Mouse (Mus musculus): ENCODE measurements around the gene Ell2. TPM values are rescaled to one million over a fixed set of nuclear protein-coding genes. Genes with fewer than 3 reads are reported as not detected.

Gene Ell2
- polyA plus RNA-seq, 1 experiment from 2014 or later: 1.8 TPM

DNA sequence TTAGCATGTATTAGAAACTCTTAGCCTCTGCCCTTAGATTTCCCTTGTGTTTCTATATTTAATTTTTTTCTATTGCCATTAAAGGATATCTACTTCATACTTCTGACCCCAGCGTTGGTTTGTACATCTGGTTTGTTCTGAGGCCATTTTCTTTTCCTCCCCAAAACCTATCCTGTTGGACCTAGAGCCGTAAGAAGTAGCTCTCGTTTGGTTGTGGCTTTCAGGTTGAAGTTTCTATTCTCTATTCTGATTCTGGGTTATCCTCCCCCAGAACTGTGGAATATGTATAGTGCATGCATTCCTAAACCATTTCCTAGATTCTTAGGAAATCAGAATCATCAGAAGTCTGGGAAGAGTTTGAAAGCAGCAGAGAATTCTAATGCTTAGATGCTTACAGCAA is 34.6 kb downstream of the Ell2 start:
- no peak overlapping the region for H3K4me3 ChIP-seq (ENCODE audit: low read length)
- no peak overlapping the region for H3K4me2 ChIP-seq (ENCODE audit: low read length)
- H3K4me1 ChIP-seq (ENCODE audit: control insufficient read depth, insufficient read depth, low read depth, low read length): no peaks in the 10 kb centered on the region
- H3K9me3 ChIP-seq (ENCODE audit: control insufficient read depth, low read length): no peaks in the 10 kb centered on the region
- ATAC-seq: no peak
- no peaks in the 10 kb centered on the region for H3K36me3 ChIP-seq (ENCODE audit: control insufficient read depth, insufficient read depth, low read length)
- H3K27me3 ChIP-seq (replicated peaks; ENCODE audit: control insufficient read depth, insufficient read depth, low read length): no peaks in the 10 kb centered on the region
- H3K27ac ChIP-seq (ENCODE audit: low read depth, low read length): no peak overlapping the region
- H3K9ac ChIP-seq (ENCODE audit: low read depth, low read length): no peak overlapping the region
- 94% methylated on average over 3 of the region's 3 CpGs for WGBS

DNA sequence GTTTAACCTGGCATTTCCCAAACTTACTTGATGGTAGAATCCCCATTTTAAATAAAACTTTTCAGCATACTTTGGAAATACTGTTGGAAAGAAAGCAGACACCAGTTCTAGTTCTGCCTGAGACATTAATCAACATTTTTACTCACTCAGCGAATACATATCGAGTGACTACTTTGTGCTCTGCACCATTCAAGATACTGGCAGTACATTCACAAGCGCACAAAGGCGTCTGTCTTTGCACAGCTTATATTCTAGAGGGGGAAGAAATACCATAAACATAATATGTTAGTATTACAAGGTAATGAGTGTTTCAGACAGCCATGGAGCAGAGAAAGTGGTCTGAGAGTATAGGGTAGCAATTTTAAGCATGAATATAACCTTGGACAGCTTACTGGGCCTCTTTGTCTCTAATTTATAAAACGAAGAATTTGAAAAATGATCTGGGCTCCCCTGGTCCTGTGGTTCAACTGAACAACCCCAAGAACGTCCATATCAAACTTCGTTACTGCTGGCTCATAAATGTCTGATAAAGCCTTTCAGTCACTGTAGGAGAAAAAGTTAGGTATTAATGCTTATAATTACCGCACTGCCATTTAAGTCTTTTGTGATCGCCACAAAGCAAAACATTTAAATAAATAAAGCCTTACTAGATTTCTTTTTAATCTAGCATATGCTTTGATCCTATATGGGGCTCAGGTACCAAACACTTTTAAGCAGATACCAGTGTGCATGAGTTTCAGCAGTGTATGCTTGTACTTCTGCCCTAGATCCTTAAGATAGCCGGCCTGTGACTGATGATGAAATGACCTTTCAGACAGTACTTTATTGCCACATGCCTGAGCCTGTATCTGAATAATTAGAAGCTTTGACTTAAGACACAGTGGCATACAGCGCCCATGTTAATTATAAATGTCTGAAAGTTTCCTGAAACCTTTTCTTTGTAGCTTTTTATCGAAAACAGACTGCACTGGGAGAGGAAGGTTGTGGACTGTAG is 35.5 kb downstream of the Ell2 start:
- Histone ChIP-seq H3K9ac (ENCODE audit: low read depth, low read length) (no peak overlapping the region), H3K4me3 (ENCODE audit: low read length) (no peak overlapping the region), H3K27me3 (replicated peaks; ENCODE audit: control insufficient read depth, insufficient read depth, low read length) (no peaks in the 10 kb centered on the region), H3K27ac (ENCODE audit: low read depth, low read length) (no peak overlapping the region), H3K9me3 (ENCODE audit: control insufficient read depth, low read length) (no peaks in the 10 kb centered on the region), H3K36me3 (ENCODE audit: control insufficient read depth, insufficient read depth, low read length) (no peaks in the 10 kb centered on the region), H3K4me2 (ENCODE audit: low read length) (no peak overlapping the region), H3K4me1 (ENCODE audit: control insufficient read depth, insufficient read depth, low read depth, low read length) (no peaks in the 10 kb centered on the region)
- 80% methylated on average over 12 of the region's 12 CpGs for WGBS
- no peak for ATAC-seq

DNA sequence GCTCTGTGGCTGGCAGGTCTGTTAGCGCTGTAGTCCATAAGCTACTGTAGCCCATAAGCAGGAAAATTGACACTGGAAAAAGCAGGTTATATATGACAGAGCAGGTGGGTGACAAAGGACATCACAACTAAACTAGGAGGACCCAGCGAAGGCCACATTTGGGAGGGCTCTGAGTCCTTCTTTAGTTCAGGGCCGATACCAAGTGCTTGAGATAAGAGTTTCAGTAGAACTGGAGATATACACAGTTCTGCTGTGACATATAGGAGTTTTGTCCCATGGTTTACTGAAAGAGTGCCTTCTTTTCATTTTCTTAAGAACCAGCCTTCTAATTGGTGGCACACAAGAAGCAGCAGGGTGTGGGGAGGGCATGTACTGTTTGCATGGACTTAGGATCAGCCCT is 36.4 kb downstream of the Ell2 start:
- WGBS: 95% methylated on average over 3 of the region's 3 CpGs
- H3K4me1 ChIP-seq (ENCODE audit: control insufficient read depth, insufficient read depth, low read depth, low read length): no peaks in the 10 kb centered on the region
- no peak for ATAC-seq
- no peak overlapping the region for H3K9ac ChIP-seq (ENCODE audit: low read depth, low read length)
- H3K27me3 ChIP-seq (replicated peaks; ENCODE audit: control insufficient read depth, insufficient read depth, low read length): no peaks in the 10 kb centered on the region
- no peak overlapping the region for H3K27ac ChIP-seq (ENCODE audit: low read depth, low read length)
- no peak overlapping the region for H3K4me2 ChIP-seq (ENCODE audit: low read length)
- H3K9me3 ChIP-seq (ENCODE audit: control insufficient read depth, low read length): no peaks in the 10 kb centered on the region
- H3K36me3 ChIP-seq (ENCODE audit: control insufficient read depth, insufficient read depth, low read length): no peaks in the 10 kb centered on the region
- no peak overlapping the region for H3K4me3 ChIP-seq (ENCODE audit: low read length)

DNA sequence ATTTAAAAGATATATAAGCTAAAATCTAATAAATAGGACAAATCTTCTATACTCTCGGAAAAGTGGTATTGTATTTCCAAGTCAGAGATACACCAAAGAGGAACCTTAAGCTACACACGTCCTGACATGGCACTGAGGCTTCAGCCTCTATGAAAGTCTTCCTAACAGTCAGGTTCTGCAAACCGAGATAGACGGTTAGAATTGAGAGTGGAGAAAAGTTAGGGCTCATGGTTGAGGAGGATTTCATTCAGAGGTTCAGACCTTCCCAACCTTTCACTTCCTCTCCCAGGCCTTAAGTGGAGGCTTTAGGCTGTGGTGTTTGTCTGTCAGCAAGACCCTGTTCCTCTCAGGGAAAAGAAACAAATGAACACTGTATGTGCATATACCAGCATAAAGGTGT is 37.5 kb downstream of the Ell2 start:
- Histone ChIP-seq H3K4me1 (ENCODE audit: control insufficient read depth, insufficient read depth, low read depth, low read length) (no peaks in the 10 kb centered on the region), H3K4me2 (ENCODE audit: low read length) (no peak overlapping the region), H3K27me3 (replicated peaks; ENCODE audit: control insufficient read depth, insufficient read depth, low read length) (no peaks in the 10 kb centered on the region), H3K4me3 (ENCODE audit: low read length) (no peak overlapping the region), H3K27ac (ENCODE audit: low read depth, low read length) (no peak overlapping the region), H3K36me3 (ENCODE audit: control insufficient read depth, insufficient read depth, low read length) (no peaks in the 10 kb centered on the region), H3K9ac (ENCODE audit: low read depth, low read length) (no peak overlapping the region), H3K9me3 (ENCODE audit: control insufficient read depth, low read length) (no peaks in the 10 kb centered on the region)
- WGBS: 94% methylated on average over 4 of the region's 4 CpGs
- no peak for ATAC-seq

DNA sequence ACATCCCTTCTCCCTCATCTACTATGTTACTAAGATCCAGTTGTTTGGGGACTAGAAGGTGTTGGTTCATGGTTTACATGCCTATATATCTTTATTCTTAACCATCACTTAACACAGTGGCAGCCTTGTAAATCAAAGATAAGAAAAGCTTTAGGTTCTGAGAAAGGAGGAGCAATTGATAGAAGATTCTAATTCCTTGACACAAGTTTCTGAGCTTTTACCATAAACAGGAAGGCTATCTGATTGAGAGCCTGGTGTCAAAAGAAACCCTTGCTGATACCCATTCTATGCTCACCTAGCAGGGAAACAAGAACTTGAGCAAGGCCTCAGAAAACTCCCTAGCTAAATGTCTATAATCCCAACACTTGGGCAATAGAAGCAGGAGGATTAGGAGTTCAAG is 38.8 kb downstream of the Ell2 start:
- Histone ChIP-seq H3K4me3 (ENCODE audit: low read length) (no peak overlapping the region), H3K4me2 (ENCODE audit: low read length) (no peak overlapping the region), H3K9ac (ENCODE audit: low read depth, low read length) (no peak overlapping the region), H3K9me3 (ENCODE audit: control insufficient read depth, low read length) (no peaks in the 10 kb centered on the region), H3K4me1 (ENCODE audit: control insufficient read depth, insufficient read depth, low read depth, low read length) (no peaks in the 10 kb centered on the region), H3K36me3 (ENCODE audit: control insufficient read depth, insufficient read depth, low read length) (no peaks in the 10 kb centered on the region), H3K27me3 (replicated peaks; ENCODE audit: control insufficient read depth, insufficient read depth, low read length) (no peaks in the 10 kb centered on the region), H3K27ac (ENCODE audit: low read depth, low read length) (no peak overlapping the region)
- no peak for ATAC-seq

DNA sequence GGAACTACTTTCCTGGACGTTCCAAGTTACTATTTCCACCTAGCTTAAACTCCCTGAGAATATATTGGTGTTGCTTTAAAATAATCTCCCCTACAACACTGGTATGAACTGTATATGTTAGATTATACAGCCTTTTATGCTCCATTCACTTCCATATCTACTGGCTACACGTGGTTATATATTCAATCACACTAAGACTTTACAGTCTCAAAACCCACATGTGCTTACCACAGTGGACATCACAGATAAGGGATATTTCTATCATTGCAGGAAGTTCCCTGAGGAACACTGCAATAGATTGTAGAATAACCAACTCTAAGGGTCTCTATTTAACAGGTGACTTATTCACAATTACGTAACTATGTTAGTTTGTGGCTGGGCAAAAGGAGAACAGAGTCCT is 40.7 kb downstream of the Ell2 start:
- Histone ChIP-seq H3K4me3 (ENCODE audit: low read length) (no peak overlapping the region), H3K9me3 (ENCODE audit: control insufficient read depth, low read length) (no peaks in the 10 kb centered on the region)

DNA sequence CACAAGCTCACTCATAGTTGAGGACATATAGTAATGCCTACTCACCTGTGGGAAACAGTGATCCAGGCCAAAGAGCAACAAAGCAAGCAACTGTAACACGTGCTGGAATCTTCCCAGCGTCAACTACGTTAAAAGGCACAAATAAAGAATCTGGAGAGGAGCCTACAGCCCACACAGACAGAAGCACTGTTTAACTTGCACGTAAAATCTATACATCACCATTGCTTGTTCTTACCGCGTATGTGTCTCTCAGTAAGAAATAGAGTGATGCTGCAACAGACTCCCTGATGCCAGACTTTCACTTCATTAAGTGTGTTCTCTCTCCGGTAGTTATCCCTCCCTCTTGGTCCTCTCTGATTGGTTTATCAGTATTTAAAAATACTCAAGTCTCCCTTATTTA is 42.1 kb downstream of the Ell2 start:
- Histone ChIP-seq H3K4me3 (ENCODE audit: low read length) (no peak overlapping the region), H3K4me1 (ENCODE audit: control insufficient read depth, insufficient read depth, low read depth, low read length) (no peaks in the 10 kb centered on the region), H3K9me3 (ENCODE audit: control insufficient read depth, low read length) (no peaks in the 10 kb centered on the region), H3K4me2 (ENCODE audit: low read length) (no peak overlapping the region), H3K36me3 (ENCODE audit: control insufficient read depth, insufficient read depth, low read length) (no peaks in the 10 kb centered on the region), H3K27ac (ENCODE audit: low read depth, low read length) (no peak overlapping the region), H3K9ac (ENCODE audit: low read depth, low read length) (no peak overlapping the region), H3K27me3 (replicated peaks; ENCODE audit: control insufficient read depth, insufficient read depth, low read length) (no peaks in the 10 kb centered on the region)
- ATAC-seq: no peak
- WGBS: 89% methylated on average over 7 of the region's 7 CpGs

More for the DNA sequence above, 40.7 kb downstream of the Ell2 start:
- ATAC-seq: no peak
- no peak overlapping the region for H3K4me2 ChIP-seq (ENCODE audit: low read length)
- no peak overlapping the region for H3K27ac ChIP-seq (ENCODE audit: low read depth, low read length)
- no peaks in the 10 kb centered on the region for H3K4me1 ChIP-seq (ENCODE audit: control insufficient read depth, insufficient read depth, low read depth, low read length)
- H3K27me3 ChIP-seq (replicated peaks; ENCODE audit: control insufficient read depth, insufficient read depth, low read length): no peaks in the 10 kb centered on the region
- H3K9ac ChIP-seq (ENCODE audit: low read depth, low read length): no peak overlapping the region
- WGBS: 95% methylated on average over 3 of the region's 3 CpGs
- H3K36me3 ChIP-seq (ENCODE audit: control insufficient read depth, insufficient read depth, low read length): no peaks in the 10 kb centered on the region

DNA sequence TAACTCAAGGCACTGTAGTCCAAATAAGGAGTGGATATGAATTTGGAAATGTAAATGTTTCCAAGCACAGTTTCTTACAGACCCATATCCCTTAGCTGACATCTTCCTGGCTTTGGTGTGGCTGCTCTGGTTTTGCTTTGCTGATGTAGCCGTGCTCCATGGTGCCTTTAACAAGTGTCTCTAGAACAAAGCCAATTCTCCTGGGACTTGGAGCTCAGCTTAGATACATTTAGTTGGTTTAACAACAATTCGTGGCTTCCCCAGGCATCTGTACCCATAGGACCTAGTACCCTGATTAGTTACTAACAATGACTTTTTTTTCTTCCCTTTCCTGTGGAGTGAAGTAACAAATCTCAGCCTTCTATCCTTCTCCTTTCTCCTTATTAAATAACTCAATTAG is 44.2 kb downstream of the Ell2 start:
- no peaks in the 10 kb centered on the region for H3K9me3 ChIP-seq (ENCODE audit: control insufficient read depth, low read length)
- WGBS: 52% methylated on average over 2 of the region's 2 CpGs
- ATAC-seq: no peak
- H3K9ac ChIP-seq (ENCODE audit: low read depth, low read length): no peak overlapping the region
- no peak overlapping the region for H3K27ac ChIP-seq (ENCODE audit: low read depth, low read length)
- H3K4me3 ChIP-seq (ENCODE audit: low read length): no peak overlapping the region
- no peaks in the 10 kb centered on the region for H3K36me3 ChIP-seq (ENCODE audit: control insufficient read depth, insufficient read depth, low read length)
- H3K4me2 ChIP-seq (ENCODE audit: low read length): no peak overlapping the region
- no peaks in the 10 kb centered on the region for H3K27me3 ChIP-seq (replicated peaks; ENCODE audit: control insufficient read depth, insufficient read depth, low read length)
- H3K4me1 ChIP-seq (ENCODE audit: control insufficient read depth, insufficient read depth, low read depth, low read length): no peaks in the 10 kb centered on the region

DNA sequence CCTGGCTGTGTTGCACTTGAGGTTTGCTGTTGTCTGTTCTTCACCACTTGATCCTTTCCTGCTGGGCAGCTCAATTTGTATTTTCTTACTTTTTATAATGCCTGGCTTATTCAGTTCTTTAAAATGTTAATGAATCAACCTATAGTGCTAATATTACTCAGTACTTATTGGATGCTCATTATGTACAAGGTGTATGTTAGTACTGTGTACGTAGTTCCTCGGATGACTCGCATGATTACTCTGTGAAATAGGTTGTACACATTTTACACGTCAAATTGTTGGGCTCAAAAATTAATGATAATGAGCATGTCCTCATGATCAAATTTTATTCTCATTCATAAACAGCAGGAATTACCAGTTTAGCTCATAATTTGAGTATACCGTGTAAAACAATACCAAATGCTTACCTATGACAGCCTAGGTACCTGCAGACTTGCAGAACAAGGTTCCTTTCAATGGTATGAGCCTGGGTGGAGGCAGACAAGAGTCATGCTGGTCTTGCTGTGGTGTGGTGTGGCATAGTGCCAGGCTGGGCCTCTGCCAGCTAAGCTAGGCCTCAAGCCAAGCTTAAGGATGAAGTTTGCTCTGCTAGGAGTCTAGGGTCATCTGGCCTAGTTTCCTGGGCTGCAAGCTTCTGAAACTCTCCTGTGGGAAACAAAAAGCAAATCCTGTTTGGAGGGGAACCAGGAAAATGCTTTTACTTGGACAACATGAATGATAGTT is 45.8 kb downstream of the Ell2 start:
- peak; percentile 92 for ATAC-seq
- no peaks in the 10 kb centered on the region for H3K27me3 ChIP-seq (replicated peaks; ENCODE audit: control insufficient read depth, insufficient read depth, low read length)
- no peaks in the 10 kb centered on the region for H3K4me1 ChIP-seq (ENCODE audit: control insufficient read depth, insufficient read depth, low read depth, low read length)
- no peak overlapping the region for H3K4me2 ChIP-seq (ENCODE audit: low read length)
- H3K9ac ChIP-seq (ENCODE audit: low read depth, low read length): no peak overlapping the region
- WGBS: 78% methylated on average over 5 of the region's 5 CpGs
- no peak overlapping the region for H3K27ac ChIP-seq (ENCODE audit: low read depth, low read length)
- no peak overlapping the region for H3K4me3 ChIP-seq (ENCODE audit: low read length)
- H3K9me3 ChIP-seq (ENCODE audit: control insufficient read depth, low read length): no peaks in the 10 kb centered on the region
- H3K36me3 ChIP-seq (ENCODE audit: control insufficient read depth, insufficient read depth, low read length): no peaks in the 10 kb centered on the region

Data from hindbrain, embryonic 16.5 days (tissue).